ENCODE assay signal across 28 mouse cellular contexts in the genomic region with DNA sequence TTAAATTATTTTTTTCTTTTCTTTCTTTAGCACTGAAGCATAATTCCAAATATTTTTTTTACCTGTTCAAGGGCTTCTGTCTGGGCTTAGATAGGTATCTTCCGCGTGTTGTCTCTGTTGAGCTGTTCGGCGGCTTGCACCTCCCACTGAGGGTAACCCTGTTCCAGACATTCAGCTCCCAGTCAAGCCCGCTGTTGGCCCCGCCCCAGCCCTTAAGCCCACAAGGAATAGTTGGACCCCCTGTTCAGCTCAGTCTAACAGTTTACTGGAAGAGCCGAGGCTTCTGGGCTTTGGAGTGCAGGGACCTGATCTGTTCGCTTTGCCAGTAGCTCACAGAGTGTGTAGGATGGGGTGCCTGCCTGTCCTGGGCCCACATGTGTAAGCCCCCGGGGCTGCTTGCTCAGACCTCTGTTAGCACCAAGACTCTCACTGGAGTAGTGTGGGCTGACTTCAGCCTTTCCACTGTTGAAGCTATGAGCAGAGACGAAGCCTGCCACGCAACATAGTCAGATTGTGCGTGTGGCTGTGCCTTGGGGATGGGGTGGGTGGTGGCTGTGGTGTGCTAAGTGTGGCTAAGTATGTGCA. TPM values are rescaled to one million over a fixed set of nuclear protein-coding genes. Genes with fewer than 3 reads are reported as not detected.
DNase-seq lines count a peak whose midpoint lies in the region; ATAC-seq and TF ChIP-seq lines count a peak whose summit lies in the region.
"Had no signal": no experiment of that assay in that cellular context is flagged by ENCODE, and none has a peak within 500 bp of the region (broad histone marks: within the 10 kb centered on the region; RNA-seq: fewer than 3 reads in every experiment).

No protein-coding gene starts in this region.

- no peak overlapping the region for H3K27ac ChIP-seq in heart, embryonic 10.5 days
- H3K27ac ChIP-seq in ES-Bruce4 (ENCODE audit: insufficient read depth, low read length), result no peak overlapping the region
- no peak overlapping the region for H3K27ac ChIP-seq in forebrain, embryonic 15.5 days (replicated peaks)
- no peak overlapping the region for H3K27ac ChIP-seq in midbrain, embryonic 15.5 days
- H3K27ac ChIP-seq: embryonic facial prominence, embryonic 15.5 days; forebrain, embryonic 10.5 days; hindbrain, embryonic 15.5 days had no signal

- no peaks in the 10 kb centered on the region for H3K4me1 ChIP-seq in heart, embryonic 10.5 days
- no peaks in the 10 kb centered on the region for H3K4me1 ChIP-seq in ES-Bruce4 (ENCODE audit: control insufficient read depth, insufficient read depth, low read length)
- H3K4me1 ChIP-seq in forebrain, embryonic 15.5 days, result no peaks in the 10 kb centered on the region
- no peaks in the 10 kb centered on the region for H3K4me1 ChIP-seq in midbrain, embryonic 15.5 days
- H3K4me1 ChIP-seq: embryonic facial prominence, embryonic 15.5 days; forebrain, embryonic 10.5 days; hindbrain, embryonic 15.5 days had no signal

- no peak overlapping the region for H3K4me2 ChIP-seq in forebrain, embryonic 15.5 days (replicated peaks)
- H3K4me2 ChIP-seq in midbrain, embryonic 15.5 days, result no peak overlapping the region
- H3K4me2 ChIP-seq: embryonic facial prominence, embryonic 15.5 days; hindbrain, embryonic 15.5 days had no signal

- no peaks in the 10 kb centered on the region for H3K36me3 ChIP-seq in heart, embryonic 10.5 days
- no peaks in the 10 kb centered on the region for H3K36me3 ChIP-seq in ES-Bruce4 (ENCODE audit: control insufficient read depth, insufficient read depth, low read length, poor library complexity, severe bottlenecking)
- H3K36me3 ChIP-seq in forebrain, embryonic 15.5 days, result no peaks in the 10 kb centered on the region
- no peaks in the 10 kb centered on the region for H3K36me3 ChIP-seq in midbrain, embryonic 15.5 days (replicated peaks)
- H3K36me3 ChIP-seq: embryonic facial prominence, embryonic 15.5 days; forebrain, embryonic 10.5 days; hindbrain, embryonic 15.5 days had no signal

- peak; percentile 58 for DNase-seq in heart, embryonic 10.5 days (ENCODE audit: low spot score)
- no peak for DNase-seq in heart, postnatal 10 days
- DNase-seq in A20 (ENCODE audit: low read depth, low spot score) (peak; percentile 33), R1 (ENCODE audit: low read depth, low spot score) (peak; percentile 84)
- DNase-seq: adrenal gland, adult 2 months; adrenal gland, postnatal 25 days; cerebellum, adult 8-10 months; cerebellum, postnatal 14 days; embryo, embryonic 11 days; gastrocnemius, postnatal 10 days; heart, postnatal 14 days; kidney, adult 8-10 months had no signal

- no peak for TF ChIP-seq EP300 in ES-Bruce4 (IDR thresholded peaks at IDR 0.05; ENCODE audit: insufficient read depth, low read depth, low read length)

- intact Hi-C loops in heart, postnatal 10 days (cut with DNase I), result no loop called here

- no peaks in the 10 kb centered on the region; the same call in 1 of the 2 replicates for H3K27me3 ChIP-seq in heart, embryonic 10.5 days (ENCODE audit: insufficient read depth, poor library complexity, severe bottlenecking)
- no peaks in the 10 kb centered on the region for H3K27me3 ChIP-seq in ES-Bruce4 (ENCODE audit: control insufficient read depth, insufficient read depth, low read length, poor library complexity, severe bottlenecking)
- no peaks in the 10 kb centered on the region for H3K27me3 ChIP-seq in forebrain, embryonic 15.5 days
- no peaks in the 10 kb centered on the region for H3K27me3 ChIP-seq in midbrain, embryonic 15.5 days (replicated peaks)
- H3K27me3 ChIP-seq: embryonic facial prominence, embryonic 15.5 days; hindbrain, embryonic 15.5 days had no signal

- peak overlapping the region; percentile 81 for H3K9ac ChIP-seq in ES-Bruce4 (ENCODE audit: low read depth, poor library complexity, severe bottlenecking)
- no peak overlapping the region for H3K9ac ChIP-seq in forebrain, embryonic 15.5 days (replicated peaks)
- H3K9ac ChIP-seq in midbrain, embryonic 15.5 days, result no peak overlapping the region
- H3K9ac ChIP-seq: embryonic facial prominence, embryonic 15.5 days; hindbrain, embryonic 15.5 days had no signal

- no peak for TF ChIP-seq POLR2A in ES-Bruce4 (IDR thresholded peaks at IDR 0.05; ENCODE audit: insufficient read depth, low read length)

- no peak for TF ChIP-seq CTCF in ES-Bruce4 (IDR thresholded peaks at IDR 0.05; ENCODE audit: low read depth, low read length)

- no peak for ATAC-seq in monocyte, adult 5-6 weeks (replicated peaks; ENCODE audit: insufficient number of reproducible peaks, low FRiP score, low TSS enrichment, poor library complexity, severe bottlenecking)
- ATAC-seq in forebrain, embryonic 15.5 days (replicated peaks), result no peak
- no peak for ATAC-seq in midbrain, embryonic 15.5 days (replicated peaks)
- ATAC-seq: forebrain, embryonic 14.5 days; intestine, postnatal 0 days had no signal

- 80% methylated on average over 12 of the region's 12 CpGs for whole genome bisulfite sequencing in heart, embryonic 10.5 days
- 80% methylated on average over 12 of the region's 12 CpGs for WGBS in forebrain, embryonic 15.5 days
- 80% methylated on average over 12 of the region's 12 CpGs for WGBS in midbrain, embryonic 15.5 days

- H3K9me3 ChIP-seq in heart, embryonic 10.5 days, result no peaks in the 10 kb centered on the region
- no peaks in the 10 kb centered on the region for H3K9me3 ChIP-seq in ES-Bruce4 (replicated peaks; ENCODE audit: control insufficient read depth, insufficient read depth, low read length, poor library complexity, severe bottlenecking)
- no peaks in the 10 kb centered on the region for H3K9me3 ChIP-seq in forebrain, embryonic 15.5 days
- no peaks in the 10 kb centered on the region for H3K9me3 ChIP-seq in midbrain, embryonic 15.5 days
- H3K9me3 ChIP-seq: embryonic facial prominence, embryonic 15.5 days; forebrain, embryonic 10.5 days; hindbrain, embryonic 15.5 days had no signal

- H3K4me3 ChIP-seq in heart, embryonic 10.5 days, result no peak overlapping the region
- peak overlapping the region; percentile 82 for H3K4me3 ChIP-seq in ES-Bruce4 (ENCODE audit: low read depth, low read length)
- no peak overlapping the region for H3K4me3 ChIP-seq in forebrain, embryonic 15.5 days
- H3K4me3 ChIP-seq in midbrain, embryonic 15.5 days, result no peak overlapping the region
- H3K4me3 ChIP-seq: embryonic facial prominence, embryonic 15.5 days; erythroblast, embryonic 14.5 days; forebrain, embryonic 10.5 days; hindbrain, embryonic 15.5 days had no signal

RNA-seq across cellular contexts. Expression of a gene that starts 0.8 kb away (rescaled TPM):
- polyA plus RNA-seq in heart, embryonic 10.5 days (2016; fragmentation: Nextera tagmentation; extraction: Ambion mirVana), result not detected in 2 replicates
- not detected for total RNA-seq in heart, postnatal 10 days (2021)
- polyA plus RNA-seq in ES-Bruce4 (2011; ENCODE audit: insufficient read depth, insufficient read length, low read depth, missing spikeins), result 3.2 and 4.1 TPM in 2 replicates
- total RNA-seq in monocyte, adult 5-6 weeks (2017), result not detected in 3 replicates
- not detected in 2 replicates for polyA plus RNA-seq in forebrain, embryonic 15.5 days (2015; fragmentation: Nextera tagmentation; extraction: Ambion mirVana)
- not detected in 2 replicates for polyA plus RNA-seq in midbrain, embryonic 15.5 days (2015; fragmentation: Nextera tagmentation; extraction: Ambion mirVana)
- total RNA-seq: adrenal gland, adult 2 months; adrenal gland, postnatal 25 days; common myeloid progenitor, adult 5-6 weeks; gastrocnemius, postnatal 10 days; heart, adult 8-10 months; heart, postnatal 14 days had no signal
- polyA plus RNA-seq: adrenal gland, adult 2 months; embryonic facial prominence, embryonic 11.5 days; embryonic facial prominence, embryonic 15.5 days; erythroblast, embryonic 14.5 days; forebrain, embryonic 10.5 days; forebrain, embryonic 14.5 days; frontal cortex, adult 2 months; heart, embryonic 14.5 days; hindbrain, embryonic 11.5 days; hindbrain, embryonic 15.5 days; intestine, postnatal 0 days had no signal

RNA-seq across cellular contexts. Expression of a gene that starts 42.0 kb away (rescaled TPM):
- polyA plus RNA-seq in heart, embryonic 10.5 days (2016; fragmentation: Nextera tagmentation; extraction: Ambion mirVana), result 71.2 and 86.8 TPM in 2 replicates
- 10 to 100 TPM; 47.3 to 48.2 TPM for total RNA-seq in heart, postnatal 10 days (2021)
- polyA plus RNA-seq in ES-Bruce4 (2011; ENCODE audit: insufficient read depth, insufficient read length, low read depth, missing spikeins), result 68.9 and 72.9 TPM in 2 replicates
- total RNA-seq in monocyte, adult 5-6 weeks (2017), result 398 to 459 TPM (median 457 TPM) in 3 replicates
- polyA plus RNA-seq in forebrain, embryonic 15.5 days (2015; fragmentation: Nextera tagmentation; extraction: Ambion mirVana), result 153 and 164 TPM in 2 replicates
- polyA plus RNA-seq in midbrain, embryonic 15.5 days (2015; fragmentation: Nextera tagmentation; extraction: Ambion mirVana), result 135 and 146 TPM in 2 replicates

RNA-seq across cellular contexts. Expression of a gene that starts 43.4 kb away (rescaled TPM):
- polyA plus RNA-seq in heart, embryonic 10.5 days (2016; fragmentation: Nextera tagmentation; extraction: Ambion mirVana), result 0.36 and 0.47 TPM in 2 replicates
- not detected for total RNA-seq in heart, postnatal 10 days (2021)
- polyA plus RNA-seq in ES-Bruce4 (2011; ENCODE audit: insufficient read depth, insufficient read length, low read depth, missing spikeins), result not detected in 2 replicates
- not detected in 3 replicates for total RNA-seq in monocyte, adult 5-6 weeks (2017)
- 0.26 and 0.33 TPM in 2 replicates for polyA plus RNA-seq in forebrain, embryonic 15.5 days (2015; fragmentation: Nextera tagmentation; extraction: Ambion mirVana)
- 0.47 and 0.54 TPM in 2 replicates for polyA plus RNA-seq in midbrain, embryonic 15.5 days (2015; fragmentation: Nextera tagmentation; extraction: Ambion mirVana)
- total RNA-seq: adrenal gland, postnatal 25 days; common myeloid progenitor, adult 5-6 weeks; gastrocnemius, postnatal 10 days; heart, postnatal 14 days had no signal
- polyA plus RNA-seq: embryonic facial prominence, embryonic 11.5 days; erythroblast, embryonic 14.5 days; heart, embryonic 14.5 days had no signal

Comparison
In these comparisons a context has a peak if more than half of its experiments do, and no peak if none do; other contexts are left out.
1. DNase-seq: peak in heart, embryonic 10.5 days (single experiment), A20 (single experiment) and R1 (single experiment); none in heart, postnatal 10 days (0 of 2).